Comparison of ENCODE assay signal across 18 mouse cellular contexts in genomic region chr3:40403402-40403801, GRCm38 (mm10).
DNase-seq lines count a peak whose midpoint lies in the region; ATAC-seq and TF ChIP-seq lines count a peak whose summit lies in the region.
"Had no signal": no experiment of that assay in that cellular context is flagged by ENCODE, and none has a peak within 500 bp of the region (broad histone marks: within the 10 kb centered on the region; RNA-seq: fewer than 3 reads in every experiment).

No protein-coding gene starts in this region.

- H3K79me2 ChIP-seq in CH12.LX (replicated peaks; ENCODE audit: control insufficient read depth, extremely low read depth, insufficient read depth, poor library complexity, severe bottlenecking) = no peaks in the 10 kb centered on the region

- in situ Hi-C loops in CH12.LX (cut with MboI; ENCODE audit: low pct_ligation_motif_present, low pct_unique_long_range_greater_than_20kb, low sequenced_read_pairs) = loop anchor here (25.0 kb wide), 1 partner anchor 1516 kb away; the partner anchor contains the start of gene Fat4

- H3K36me3 ChIP-seq in CH12.LX (replicated peaks in 1 of 2; ENCODE audit: control insufficient read depth in 1 of 2, insufficient read depth in 1 of 2, low read length in 1 of 2) = no peaks in the 10 kb centered on the region
- no peaks in the 10 kb centered on the region for H3K36me3 ChIP-seq in lung, postnatal 0 days (ENCODE audit: insufficient read depth, low read length)
- H3K36me3 ChIP-seq: G1E had no signal

- no peak overlapping the region for H3K27ac ChIP-seq in CH12.LX (ENCODE audit: insufficient read depth, low read depth)
- H3K27ac ChIP-seq in lung, postnatal 0 days (ENCODE audit: low read length) = no peak overlapping the region

- no peak for ATAC-seq in lung, postnatal 0 days
- ATAC-seq: activated CD4-positive, CD25-positive, alpha-beta regulatory T cell, adult 4 months; CD4-positive, CD25-positive, alpha-beta regulatory T cell, adult 4 months; Patski had no signal

- 75% methylated on average over 4 of the region's 4 CpGs for WGBS in lung, postnatal 0 days

- no peak for TF ChIP-seq RAD21 in CH12.LX (IDR thresholded peaks at IDR 0.05; ENCODE audit: low read depth, low read length)

- H3K4me1 ChIP-seq in CH12.LX (ENCODE audit: control insufficient read depth in 1 of 2, insufficient read depth in 2 of 2) = peaks cover 9 to 14% of the 10 kb centered on the region in 2 experiments; a peak in 3 of 4 replicates
- no peaks in the 10 kb centered on the region for H3K4me1 ChIP-seq in lung, postnatal 0 days (ENCODE audit: insufficient read depth, low read depth, low read length)

- H3K9me3 ChIP-seq in CH12.LX (replicated peaks; ENCODE audit: low read length) = no peaks in the 10 kb centered on the region
- H3K9me3 ChIP-seq in lung, postnatal 0 days (ENCODE audit: low read length) = no peaks in the 10 kb centered on the region
- H3K9me3 ChIP-seq: G1E had no signal

- dilution Hi-C loops in CH12.LX (cut with MboI; ENCODE audit: extremely low pct_ligation_motif_present, extremely low pct_unique_long_range_greater_than_20kb, low sequenced_read_pairs) = no loop called here

- no peak for DNase-seq in CH12.LX (ENCODE audit: extremely low read depth)
- DNase-seq in lung, postnatal 0 days (ENCODE audit: low spot score) = no peak
- DNase-seq: adrenal gland, adult 2 months; adrenal gland, adult 8-10 months; adrenal gland, postnatal 10 days; adrenal gland, postnatal 14 days; adrenal gland, postnatal 25 days; adrenal gland, postnatal 36 days; B cell, adult 2 months; cerebellum, adult 11 months; cerebellum, adult 11-12 months; cerebellum, adult 18-20 months; cerebellum, adult 2 months; cerebellum, adult 8-10 months had no signal

- no peaks in the 10 kb centered on the region for H3K27me3 ChIP-seq in CH12.LX (replicated peaks)
- H3K27me3 ChIP-seq in lung, postnatal 0 days (replicated peaks; ENCODE audit: insufficient read depth, low read length) = no peaks in the 10 kb centered on the region

- H3K4me3 ChIP-seq in CH12.LX (replicated peaks in 1 of 3; ENCODE audit: low read depth in 2 of 3, low read length in 2 of 3, poor library complexity in 1 of 3) = no peak overlapping the region
- no peak overlapping the region for H3K4me3 ChIP-seq in lung, postnatal 0 days (ENCODE audit: low read depth, low read length)

- no peak overlapping the region for H3K9ac ChIP-seq in CH12.LX (ENCODE audit: insufficient read depth, low read depth)
- no peak overlapping the region for H3K9ac ChIP-seq in lung, postnatal 0 days (replicated peaks; ENCODE audit: low read depth)

- TF ChIP-seq POLR2A in CH12.LX (IDR thresholded peaks at IDR 0.05; ENCODE audit: low read depth, low read length) = no peak

- TF ChIP-seq CTCF in CH12.LX (conservative IDR thresholded peaks at IDR 0.05 in 1 of 2, IDR thresholded peaks at IDR 0.05 in 1 of 2; ENCODE audit: low read depth in 2 of 2, low read length in 2 of 2) = no peak
- TF ChIP-seq CTCF in lung, postnatal 0 days (IDR thresholded peaks at IDR 0.05) = no peak

- TF ChIP-seq EP300 in CH12.LX (IDR thresholded peaks at IDR 0.05; ENCODE audit: low read length) = no peak
- no peak for TF ChIP-seq EP300 in lung, postnatal 0 days (IDR thresholded peaks at IDR 0.05)

- no peak overlapping the region for H3K4me2 ChIP-seq in CH12.LX (ENCODE audit: insufficient read depth, low read depth, poor library complexity, severe bottlenecking)
- no peak overlapping the region for H3K4me2 ChIP-seq in lung, postnatal 0 days (replicated peaks; ENCODE audit: low read depth, low read length)

TF ChIP-seq in CH12.LX, 34 proteins besides CTCF, POLR2A, EP300 and RAD21:
- no peak for TF ChIP-seq MAFK (IDR thresholded peaks at IDR 0.05; ENCODE audit: insufficient replicate concordance, low read length)
- no peak for TF ChIP-seq SIN3A (IDR thresholded peaks at IDR 0.05; ENCODE audit: low read length)
- TF ChIP-seq IRF4 (IDR thresholded peaks at IDR 0.05; ENCODE audit: low read depth, low read length) = peak; percentile 23; the same call in 1 of the 2 replicates
- no peak for TF ChIP-seq UBTF (IDR thresholded peaks at IDR 0.05; ENCODE audit: low read depth, low read length)
- no peak for TF ChIP-seq POLR2AphosphoS2 (IDR thresholded peaks at IDR 0.05; ENCODE audit: low read depth, low read length)
- no peak for TF ChIP-seq ELF1 (IDR thresholded peaks at IDR 0.05; ENCODE audit: low read depth, low read length)
- no peak for TF ChIP-seq KAT2A (IDR thresholded peaks at IDR 0.05; ENCODE audit: insufficient replicate concordance, low read length)
- TF ChIP-seq MYC (IDR thresholded peaks at IDR 0.05; ENCODE audit: low read depth, low read length) = no peak
- TF ChIP-seq ZC3H11A (IDR thresholded peaks at IDR 0.05; ENCODE audit: low read depth, low read length) = no peak
- no peak for TF ChIP-seq TCF12 (IDR thresholded peaks at IDR 0.05; ENCODE audit: low read depth, low read length)
- no peak for TF ChIP-seq USF1 (IDR thresholded peaks at IDR 0.05; ENCODE audit: low read depth, low read length)
- no peak for TF ChIP-seq E2F4 (IDR thresholded peaks at IDR 0.05; ENCODE audit: insufficient replicate concordance, low read depth, low read length)
- TF ChIP-seq ZMIZ1 (IDR thresholded peaks at IDR 0.05; ENCODE audit: low read depth, low read length) = no peak
- no peak for TF ChIP-seq JUND (conservative IDR thresholded peaks at IDR 0.05; ENCODE audit: low read depth, low read length)
- TF ChIP-seq MAZ (IDR thresholded peaks at IDR 0.05; ENCODE audit: low read depth, low read length) = no peak
- no peak for TF ChIP-seq GABPA (IDR thresholded peaks at IDR 0.05; ENCODE audit: insufficient replicate concordance, low read depth, low read length)
- peak; percentile 87 for TF ChIP-seq ZNF384 (IDR thresholded peaks at IDR 0.05; ENCODE audit: low read depth, low read length)
- TF ChIP-seq NELFE (IDR thresholded peaks at IDR 0.05; ENCODE audit: low read depth, low read length) = no peak
- no peak for TF ChIP-seq SMC3 (IDR thresholded peaks at IDR 0.05; ENCODE audit: low read depth, low read length)
- TF ChIP-seq JUN (IDR thresholded peaks at IDR 0.05; ENCODE audit: insufficient read depth, low read depth, low read length) = no peak
- no peak for TF ChIP-seq USF2 (conservative IDR thresholded peaks at IDR 0.05; ENCODE audit: low read depth, low read length)
- peak; percentile 72 for TF ChIP-seq MEF2A (IDR thresholded peaks at IDR 0.05; ENCODE audit: borderline replicate concordance, low read depth, low read length)
- TF ChIP-seq NRF1 (IDR thresholded peaks at IDR 0.05; ENCODE audit: low read depth, low read length) = no peak
- TF ChIP-seq BHLHE40 (IDR thresholded peaks at IDR 0.05; ENCODE audit: low read depth, low read length) = no peak
TF ChIP-seq in CH12.LX: peak in this region for 3.
